6 mouse cellular contexts compared by ENCODE assay signal in the genomic region with DNA sequence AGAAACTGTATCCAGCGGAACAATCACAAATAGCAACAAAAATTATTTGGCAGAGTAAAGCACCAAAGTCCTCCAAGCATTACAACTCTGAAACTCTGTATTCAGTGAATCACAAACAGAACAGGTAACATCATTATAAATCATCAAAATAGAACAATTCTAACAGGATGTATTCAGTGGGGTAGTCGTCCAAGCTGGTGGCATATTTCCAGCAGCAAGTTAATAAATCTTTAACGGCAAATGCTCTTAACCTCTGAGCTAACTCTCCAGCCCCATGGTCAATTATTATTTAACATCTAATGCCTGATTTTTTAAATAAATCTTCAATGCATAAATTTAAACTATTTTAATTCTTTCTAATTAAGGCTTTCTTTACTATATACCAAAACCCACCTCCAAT. TPM values are rescaled to one million over a fixed set of nuclear protein-coding genes. Genes with fewer than 3 reads are reported as not detected.
DNase-seq lines count a peak whose midpoint lies in the region; TF ChIP-seq lines count a peak whose summit lies in the region.
"Not testable (repeated sequence)": the region's sequence is repeated elsewhere in the genome, so short reads cannot be mapped to it uniquely, and the experiment has no call there.
"Had no signal": no experiment of that assay in that cellular context is flagged by ENCODE, and none has a peak within 500 bp of the region (broad histone marks: within the 10 kb centered on the region; RNA-seq: fewer than 3 reads in every experiment).

No protein-coding gene starts in this region.

- 16% methylated on average over 3 of the region's 3 CpGs for WGBS in kidney, adult 2 months

- H3K27me3 ChIP-seq in kidney, adult 2 months (replicated peaks; ENCODE audit: control insufficient read depth, insufficient read depth, low read length): not testable (repeated sequence)

- H3K27ac ChIP-seq in kidney, adult 2 months (ENCODE audit: insufficient read depth, low read depth, low read length): not testable (repeated sequence)

- TF ChIP-seq POLR2A in kidney, adult 2 months (IDR thresholded peaks at IDR 0.05; ENCODE audit: low read depth, low read length): not testable (repeated sequence)

- DNase-seq in kidney, adult 2 months: peak; percentile 75
- peak; percentile 72 for DNase-seq in kidney, adult 9 months
- peak; percentile 48 for DNase-seq in kidney, postnatal 14 days
- DNase-seq in kidney, postnatal 36 days: peak; percentile 41 to 60

- not testable (repeated sequence) for H3K36me3 ChIP-seq in kidney, adult 2 months (ENCODE audit: control insufficient read depth, insufficient read depth, low read length)

- not testable (repeated sequence) for H3K4me1 ChIP-seq in kidney, adult 2 months (ENCODE audit: control insufficient read depth, insufficient read depth, low read length)

- not testable (repeated sequence) for H3K4me3 ChIP-seq in kidney, adult 2 months (ENCODE audit: insufficient read depth, low read depth, low read length)

- TF ChIP-seq CTCF in kidney, adult 2 months (conservative IDR thresholded peaks at IDR 0.05; ENCODE audit: insufficient read depth, insufficient read length, low read depth, low read length): not testable (repeated sequence)

RNA-seq across cellular contexts. Expression of a gene that starts 48.5 kb away (rescaled TPM):
- not detected in 2 replicates for polyA plus RNA-seq in kidney, adult 2 months (2012; rRNA removed)
- polyA plus RNA-seq: C2C12; erythroblast, embryonic 14.5 days had no signal
